Mouse (Mus musculus) lung, postnatal 0 days (tissue): ENCODE data around the gene Abi3bp.

Experiments used
- CTCF ChIP-seq: IDR thresholded peaks from 2 replicates; pipeline ENCODE4 v1.5.1; 2016; ENCODE audit warnings: antibody characterized with exemption, mild to moderate bottlenecking
- EP300 ChIP-seq: IDR thresholded peaks from 2 replicates; pipeline ENCODE4 v1.6.1; 2016; ENCODE audit warnings: antibody characterized with exemption, mild to moderate bottlenecking, control low read depth

DNA sequence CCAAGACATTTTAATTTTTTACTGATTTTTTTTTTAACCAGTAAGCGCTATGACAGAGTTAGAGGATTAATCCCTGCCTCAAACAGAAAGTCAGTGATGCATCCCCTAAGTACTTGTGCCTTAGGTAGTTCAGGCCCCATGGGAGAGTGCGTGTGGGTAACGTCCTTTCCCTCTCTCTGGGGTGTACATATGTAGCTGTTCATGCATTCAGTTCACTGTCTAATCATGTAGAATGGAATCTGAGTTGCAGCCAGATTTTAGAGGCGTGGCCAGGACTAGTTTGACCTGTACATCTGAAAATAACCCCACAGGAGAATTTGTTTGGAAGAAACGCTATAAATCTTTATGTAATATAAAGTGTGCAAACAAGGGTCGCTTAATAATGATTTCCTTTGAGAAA lies 23.4 kb downstream of the Abi3bp start:
- TF ChIP-seq CTCF, result no peak
- TF ChIP-seq EP300, result no peak
